Mouse (Mus musculus): ENCODE measurements around the gene Ank3.

DNA sequence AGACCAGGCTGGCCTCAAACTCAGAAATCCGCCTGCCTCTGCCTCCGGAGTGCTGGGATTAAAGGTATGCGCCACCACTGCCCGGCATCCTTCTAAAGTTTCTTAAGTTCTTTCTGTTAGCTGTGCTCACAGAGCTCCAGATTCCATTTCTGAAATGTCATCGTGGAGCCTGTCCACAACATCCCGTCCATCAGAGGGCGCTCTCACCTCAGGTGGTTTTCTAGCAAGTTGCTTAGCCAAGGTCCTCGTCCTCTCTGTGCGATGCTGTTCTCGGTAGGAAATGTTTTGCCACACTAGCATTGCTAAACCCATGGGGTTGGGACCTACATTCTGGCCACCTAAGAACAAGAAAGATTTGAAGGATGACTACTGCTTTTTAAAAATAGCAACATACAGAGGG, 623.1 kb downstream of the Ank3 start:
- TF ChIP-seq POLR2A (IDR thresholded peaks at IDR 0.05; ENCODE audit: low read depth, low read length): no peak
- peak; percentile 73; the same call in 1 of the 2 replicates for TF ChIP-seq CTCF (IDR thresholded peaks at IDR 0.05; ENCODE audit: extremely low read depth, insufficient read length, insufficient replicate concordance, low read depth, low read length)
